Mouse (Mus musculus) ovary, postnatal 14 days (tissue): Measurements from ENCODE around the gene Mgat4d.
A peak's percentile ranks its signal among the peaks of the same experiment; 100 is the strongest.
"Not testable (repeated sequence)": the region's sequence is repeated elsewhere in the genome, so short reads cannot be mapped to it uniquely, and the experiment has no call there.

ENCODE experiments used
- DNase-seq: peaks from one replicate; pipeline ENCODE4 v3.0.0; 2022; ENCODE audit warnings: low spot score

Mgat4d gene

DNA sequence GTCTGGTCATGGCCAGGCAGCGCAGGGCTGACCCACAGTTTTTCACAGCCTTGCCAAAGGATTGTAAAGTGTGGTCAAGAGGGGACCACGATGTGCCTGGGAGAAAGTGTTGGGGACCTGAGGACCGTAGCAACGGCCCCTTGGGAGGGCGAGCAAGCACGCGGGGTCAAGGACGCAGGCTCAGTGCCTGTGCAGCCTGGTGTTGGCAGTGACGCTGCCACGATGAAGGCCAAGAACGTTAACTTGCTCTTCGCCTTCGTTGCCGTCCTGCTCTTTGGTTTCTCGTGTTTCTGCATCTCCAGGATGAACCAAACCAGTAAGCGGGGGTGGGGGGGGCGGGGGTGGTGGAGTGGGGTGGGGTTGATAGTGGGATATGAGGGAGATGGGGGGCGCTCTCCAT, at the start of gene Mgat4d:
Mgat4d (plus strand) TSS at position 209 of the 400 bp plus-strand sequence.
- DNase-seq = no peak

DNA sequence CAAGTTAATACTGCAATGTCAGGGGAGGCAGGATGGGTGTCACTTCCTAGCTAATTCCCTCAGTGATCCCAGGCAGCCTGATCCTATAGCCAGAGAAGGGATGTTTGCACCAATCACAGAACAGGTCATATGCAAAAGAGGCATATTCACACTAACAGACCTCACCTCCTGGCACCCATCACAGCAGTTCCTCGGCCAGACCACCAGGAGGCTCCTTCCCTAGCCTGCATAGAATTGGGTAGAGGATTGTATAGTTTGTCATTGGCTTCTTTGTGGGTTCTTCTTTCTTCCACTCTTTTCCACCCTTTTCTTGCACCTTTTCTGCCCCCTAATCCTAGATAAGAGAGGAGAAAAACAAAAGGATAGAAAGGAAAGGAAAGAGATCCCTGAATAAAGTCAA, 48.1 kb upstream of the Mgat4d start:
- no peak for DNase-seq

DNA sequence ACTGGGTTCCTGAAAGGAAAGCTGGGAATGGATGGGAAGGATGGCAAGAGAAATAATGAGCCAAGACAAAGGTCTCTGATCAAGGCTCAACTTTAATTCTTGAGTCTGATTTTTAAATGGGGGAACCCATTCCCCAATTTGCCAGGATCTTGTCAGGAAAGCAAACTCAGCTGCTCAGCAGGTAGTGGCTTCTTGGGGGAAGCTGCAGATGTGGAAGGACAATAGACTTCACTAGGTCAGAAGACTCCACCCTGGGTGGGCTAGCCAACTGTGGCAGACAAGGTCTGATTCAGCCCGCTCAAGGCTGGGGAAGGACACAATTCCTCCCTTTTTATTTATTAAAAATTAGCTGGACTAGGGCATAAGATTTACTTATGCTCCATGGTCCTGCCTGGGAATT, 43.3 kb upstream of the Mgat4d start:
- no peak for DNase-seq

DNA sequence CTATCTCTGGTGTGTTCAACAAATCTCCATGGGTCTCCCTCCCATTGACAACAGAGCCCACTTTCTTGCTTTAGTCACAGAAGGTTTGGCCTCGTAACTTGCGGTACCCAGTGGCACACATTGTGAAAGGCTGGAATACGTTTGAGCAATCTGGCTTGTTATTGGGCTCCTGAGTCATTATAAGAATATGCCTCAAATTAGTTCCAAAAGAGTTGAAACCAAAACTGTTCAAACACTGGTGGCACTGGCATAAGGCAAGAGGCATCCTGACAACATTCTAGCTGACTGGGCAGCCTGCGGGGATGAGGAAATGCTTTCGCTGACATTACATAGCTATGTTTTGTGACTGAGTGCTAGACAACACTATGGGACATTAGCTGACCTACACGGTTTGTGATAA, 38.4 kb upstream of the Mgat4d start:
- no peak for DNase-seq

DNA sequence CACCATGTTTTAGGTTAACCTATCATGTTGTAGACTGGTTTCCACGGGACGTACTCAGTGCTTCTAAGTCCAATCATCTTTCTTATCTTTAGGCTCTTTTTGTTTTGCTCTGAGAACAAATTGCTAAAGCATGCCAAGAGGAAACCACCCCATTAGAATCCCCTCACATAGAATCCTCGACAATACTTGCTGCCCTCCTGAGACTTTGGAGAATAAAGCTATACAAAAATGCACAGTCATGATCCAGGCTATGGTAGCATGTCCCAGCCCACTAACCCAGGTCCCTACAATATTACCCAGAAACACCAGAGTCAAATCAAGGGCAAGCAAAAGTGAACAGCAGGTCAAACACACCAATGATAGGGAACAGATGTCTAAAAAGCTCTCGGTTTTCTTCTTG, 33.2 kb upstream of the Mgat4d start:
- not testable (repeated sequence) for DNase-seq

DNA sequence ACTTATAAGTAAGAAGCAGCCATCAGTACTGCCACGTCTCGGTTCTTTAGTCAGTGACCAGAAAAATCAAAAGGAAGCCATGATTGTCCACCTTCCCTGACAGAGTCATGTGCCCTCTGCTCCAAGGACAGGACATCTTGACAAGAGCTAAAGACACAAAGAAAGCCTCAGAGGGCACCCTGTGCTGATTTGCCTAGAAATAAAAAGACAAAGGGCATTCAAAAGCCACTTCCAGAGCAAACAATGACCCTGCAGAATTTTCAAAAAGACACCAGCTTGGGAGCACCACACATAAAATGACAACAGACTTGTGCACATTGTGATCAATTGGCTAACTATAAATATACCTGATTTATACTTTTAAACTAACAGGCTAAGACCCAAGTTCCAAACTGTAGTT, 32.6 kb upstream of the Mgat4d start:
- no peak for DNase-seq

DNA sequence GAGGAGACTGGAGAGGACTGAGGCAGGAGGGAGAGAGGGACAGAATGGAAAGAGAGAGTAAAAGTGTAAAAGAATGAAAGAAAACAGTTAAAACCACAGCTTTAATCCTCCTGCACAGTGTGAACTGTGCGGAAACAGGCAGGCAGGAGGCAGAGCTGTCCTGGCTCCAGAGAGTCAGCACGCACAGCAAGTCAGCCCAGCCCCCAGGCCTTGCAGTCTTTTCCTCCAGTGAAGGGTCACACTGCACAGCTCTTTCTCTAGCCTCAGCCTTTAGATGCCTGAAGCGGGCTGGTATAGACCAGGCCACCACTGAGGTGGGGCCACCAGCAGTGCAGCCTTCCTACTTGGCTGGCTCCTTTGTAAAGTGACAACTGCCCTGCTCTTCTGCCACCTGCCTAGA, 27.7 kb upstream of the Mgat4d start:
- DNase-seq = no peak

DNA sequence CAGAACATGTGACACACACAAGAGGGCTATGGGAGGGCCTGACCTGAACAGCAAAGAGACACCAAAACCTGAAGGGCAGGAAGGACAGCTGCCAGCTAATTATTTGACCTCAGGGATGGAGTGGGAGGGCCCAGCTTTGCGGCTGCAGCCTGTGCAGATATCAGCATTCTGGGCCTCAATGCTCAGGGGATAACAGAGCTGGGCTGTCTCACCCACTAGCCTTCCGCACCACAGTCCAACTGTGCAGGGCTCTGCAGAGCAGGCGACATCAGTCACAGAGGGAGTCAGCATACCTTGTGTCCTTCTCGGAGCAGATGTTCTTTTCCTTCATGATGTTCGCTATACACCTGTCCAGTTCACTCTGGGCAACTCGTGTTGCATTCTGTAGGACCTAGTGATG, 25.9 kb upstream of the Mgat4d start:
- no peak for DNase-seq

DNA sequence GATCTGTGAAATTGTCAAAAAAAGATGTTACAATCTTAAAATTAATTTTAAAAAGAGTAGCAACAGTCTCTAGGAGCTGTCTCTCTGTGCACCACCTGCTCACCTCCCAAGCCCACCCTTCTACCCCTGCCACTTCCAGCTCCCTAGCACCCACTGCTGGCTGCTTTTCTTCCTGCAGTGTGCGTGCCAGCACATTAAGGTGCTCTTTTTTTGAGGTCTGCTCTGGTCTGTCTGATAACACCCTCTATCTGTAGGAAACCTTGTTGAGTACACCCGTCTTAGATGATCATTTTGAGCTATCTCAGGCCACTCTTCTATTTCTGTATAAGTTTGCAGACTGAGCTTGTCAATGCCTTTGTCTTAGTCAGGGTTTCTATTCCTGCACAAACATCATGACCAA, 25.2 kb upstream of the Mgat4d start:
- DNase-seq = no peak

DNA sequence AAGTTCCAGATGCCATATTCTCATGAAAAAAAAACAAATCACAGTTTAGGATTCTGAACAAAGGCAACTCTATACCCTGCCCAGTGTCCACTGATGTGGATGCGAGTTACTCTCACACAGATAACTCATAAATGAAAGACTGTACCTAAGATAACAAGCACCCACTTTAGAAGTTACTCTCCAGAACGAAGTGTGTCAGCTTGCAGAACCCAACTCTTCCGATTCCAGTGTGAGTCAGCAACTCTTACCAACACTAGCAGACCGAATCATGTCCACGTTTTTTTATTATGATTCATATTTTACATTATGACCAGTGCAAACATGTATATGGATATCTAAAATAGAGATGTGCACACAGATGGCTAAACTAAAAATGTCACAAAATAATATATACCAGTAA, 20.4 kb upstream of the Mgat4d start:
- no peak for DNase-seq

DNA sequence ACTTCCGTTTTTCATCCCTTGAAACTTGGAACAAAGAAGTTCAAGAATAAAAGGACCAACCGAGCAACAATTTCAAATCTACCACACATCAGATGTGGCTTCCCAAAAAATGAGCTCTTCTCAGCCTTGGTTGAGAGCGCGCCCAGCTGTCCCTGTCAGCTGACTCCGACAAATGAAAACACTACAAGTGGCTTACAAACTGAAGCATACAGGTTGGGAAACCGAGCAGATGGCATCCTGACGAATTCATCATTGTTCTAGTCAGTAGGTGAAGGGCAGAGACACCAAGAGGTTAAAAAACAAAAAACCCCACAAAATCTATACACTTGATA, 16.7 kb upstream of the Mgat4d start:
- peak; percentile 6 for DNase-seq

DNA sequence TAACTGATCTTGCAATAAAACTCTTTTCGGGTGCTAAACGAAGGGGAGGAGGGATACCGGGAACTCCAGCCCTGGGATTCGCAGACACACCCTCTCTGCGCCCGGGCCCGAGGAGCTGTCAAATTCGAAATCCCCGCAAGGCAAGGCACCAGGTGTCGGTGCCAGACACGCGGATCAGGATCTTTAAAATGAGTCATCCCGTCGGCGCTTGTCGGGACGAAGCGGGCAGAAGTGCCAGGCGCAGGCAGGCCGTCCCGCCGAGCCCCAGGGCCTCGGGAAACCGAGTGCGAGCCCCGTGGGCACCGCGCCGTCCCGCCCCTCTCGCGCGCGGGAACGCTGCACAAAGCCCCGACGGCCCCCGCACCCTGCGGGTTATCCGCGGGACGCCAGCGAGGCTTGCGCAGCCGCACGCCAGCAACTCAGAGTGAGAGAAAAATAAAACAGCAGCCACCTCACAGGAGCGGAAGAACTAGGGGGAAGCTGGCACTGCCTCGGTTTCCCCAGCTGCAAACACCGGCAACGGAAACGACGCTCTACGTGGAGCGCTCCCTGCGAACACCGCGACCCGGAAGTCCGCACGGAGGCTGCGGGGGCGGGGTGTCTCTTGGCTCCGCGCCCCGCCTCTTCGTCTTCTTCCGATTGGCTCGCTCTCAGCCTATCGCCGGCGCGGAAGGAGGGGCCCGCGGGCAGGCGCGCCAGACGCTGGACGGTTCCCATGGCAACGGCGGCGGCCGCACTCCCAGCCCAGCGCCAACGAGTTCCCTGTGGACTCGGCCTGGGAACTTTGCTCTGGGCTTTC, 16.2 kb upstream of the Mgat4d start, which contains the start of gene Elmod2:
Elmod2 (minus strand) TSS at position 588 of the 799 bp plus-strand sequence.
- peak; percentile 97 for DNase-seq

DNA sequence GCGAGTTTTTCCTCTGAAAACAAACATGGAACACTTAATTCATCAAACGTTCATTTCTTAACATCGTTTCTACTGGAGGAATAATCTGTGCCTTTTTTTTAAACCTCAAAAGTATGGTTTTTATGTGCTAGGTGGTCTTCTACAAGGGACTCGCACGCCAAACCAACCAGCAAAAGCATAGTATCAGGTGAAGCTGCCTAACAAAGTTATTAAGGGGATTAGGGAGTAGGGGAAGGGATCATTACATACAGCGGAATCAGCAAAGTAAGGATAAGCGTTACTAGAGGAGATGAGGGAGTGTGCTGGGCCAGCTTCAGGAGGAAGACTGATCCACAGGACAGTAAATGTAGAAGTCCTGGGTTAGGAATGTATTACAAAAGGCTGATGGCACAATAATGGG, 15.4 kb upstream of the Mgat4d start:
- no peak for DNase-seq

DNA sequence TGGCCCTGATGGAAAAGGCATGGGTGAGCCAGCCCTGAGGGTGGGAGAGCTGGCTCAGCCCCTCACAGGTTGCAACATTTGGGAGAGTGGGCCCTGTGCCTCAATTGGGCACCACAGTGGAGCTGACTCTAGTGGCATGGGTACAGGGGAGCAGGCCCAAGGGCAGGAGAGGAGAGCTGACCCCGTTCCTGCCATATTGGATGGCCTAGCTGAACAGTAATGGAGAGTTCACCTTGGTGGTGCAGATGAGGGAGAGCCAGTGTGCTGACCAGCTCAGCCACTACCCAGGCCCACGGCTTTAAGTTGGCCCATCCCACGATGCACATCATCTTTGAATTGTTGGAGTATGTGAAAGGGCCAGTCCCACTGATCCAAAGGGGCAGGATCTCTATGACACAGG, 6.2 kb upstream of the Mgat4d start:
- no peak for DNase-seq

DNA sequence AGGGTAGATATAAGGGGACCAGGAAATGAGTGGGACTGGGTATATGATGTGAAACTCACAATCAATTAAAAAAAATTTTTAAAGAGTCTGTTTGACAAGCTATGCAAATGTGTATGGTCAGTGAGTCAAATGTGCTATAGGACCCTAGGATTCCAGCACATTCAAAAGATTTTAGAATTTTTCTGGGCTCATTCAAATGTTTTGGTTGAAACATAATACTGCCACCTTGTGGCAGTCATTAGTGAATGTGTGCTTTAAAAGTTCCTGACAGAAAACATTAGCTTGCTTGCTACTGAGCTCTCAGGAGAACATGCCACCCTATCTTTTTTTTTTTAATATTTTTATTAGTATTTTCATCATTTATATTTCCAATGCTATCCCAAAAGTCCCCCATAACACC, 5.6 kb upstream of the Mgat4d start:
- peak; percentile 11 for DNase-seq

DNA sequence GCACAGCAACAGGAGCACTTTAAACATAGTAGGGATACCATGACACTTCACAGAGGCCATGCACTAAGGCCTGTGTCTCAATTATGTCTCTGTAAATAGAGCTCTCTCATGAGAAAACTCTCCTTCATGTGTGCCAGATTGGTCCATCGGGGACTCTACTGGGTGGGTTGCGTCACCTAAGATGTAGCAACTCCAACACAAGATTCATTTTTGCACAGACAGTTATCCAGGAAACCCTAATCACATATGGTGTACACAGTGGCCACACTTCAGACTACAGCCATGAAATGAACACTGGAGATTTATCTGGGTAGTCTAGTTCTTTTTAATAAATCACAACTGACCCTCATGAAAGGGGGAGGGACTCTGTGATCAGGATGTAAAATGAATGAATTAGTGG, 3.0 kb downstream of the Mgat4d start:
- DNase-seq = no peak

DNA sequence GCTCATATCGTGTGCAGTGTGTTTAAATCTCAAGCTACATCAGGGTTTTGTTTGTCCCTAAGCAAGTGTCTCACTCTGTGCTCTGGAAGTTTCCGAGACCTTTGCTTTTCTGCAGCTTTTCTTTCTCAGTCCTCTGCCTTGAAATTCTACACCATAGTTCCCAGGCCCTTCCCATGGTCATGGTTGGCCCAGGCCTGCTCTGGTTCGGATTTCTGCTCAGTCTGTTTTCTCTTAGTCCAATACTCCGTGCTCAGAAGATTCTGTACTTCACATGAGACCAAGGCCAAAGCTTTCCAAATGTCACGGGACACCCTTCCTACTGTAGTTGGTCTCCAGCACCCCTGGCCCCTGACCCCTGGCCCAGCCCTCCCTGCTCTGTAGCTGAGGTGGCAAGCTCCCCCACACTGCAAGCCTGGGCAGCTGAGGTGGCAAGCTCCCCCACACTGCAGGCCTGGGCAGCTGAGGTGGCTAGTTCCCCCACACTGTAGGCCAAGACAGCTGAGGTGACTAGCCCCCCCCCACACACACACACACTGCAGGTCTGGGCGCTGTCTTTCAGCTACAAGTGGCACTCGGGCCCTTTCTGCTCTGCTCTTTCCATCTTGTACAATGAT, 15.0 kb downstream of the Mgat4d start:
- peak; percentile 3 for DNase-seq

DNA sequence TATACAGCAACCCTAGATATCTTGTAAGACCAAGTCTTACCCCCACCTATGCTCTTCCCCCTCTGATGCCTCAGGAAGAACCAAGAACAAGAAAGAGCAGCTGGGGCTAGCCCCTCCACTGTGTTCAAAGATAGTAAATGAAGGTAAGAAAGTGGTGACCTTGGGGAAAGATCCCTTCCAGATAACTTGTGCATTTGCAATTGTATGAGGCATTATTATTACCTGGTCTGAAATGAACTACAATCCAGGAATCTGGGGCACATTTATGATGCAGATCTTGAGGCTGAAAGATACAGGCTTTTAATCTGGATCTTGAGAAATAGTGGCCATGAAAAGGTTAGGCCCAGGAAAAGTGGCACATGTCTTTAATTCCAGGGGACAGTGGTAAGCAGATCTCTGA, 29.0 kb downstream of the Mgat4d start:
- no peak for DNase-seq

DNA sequence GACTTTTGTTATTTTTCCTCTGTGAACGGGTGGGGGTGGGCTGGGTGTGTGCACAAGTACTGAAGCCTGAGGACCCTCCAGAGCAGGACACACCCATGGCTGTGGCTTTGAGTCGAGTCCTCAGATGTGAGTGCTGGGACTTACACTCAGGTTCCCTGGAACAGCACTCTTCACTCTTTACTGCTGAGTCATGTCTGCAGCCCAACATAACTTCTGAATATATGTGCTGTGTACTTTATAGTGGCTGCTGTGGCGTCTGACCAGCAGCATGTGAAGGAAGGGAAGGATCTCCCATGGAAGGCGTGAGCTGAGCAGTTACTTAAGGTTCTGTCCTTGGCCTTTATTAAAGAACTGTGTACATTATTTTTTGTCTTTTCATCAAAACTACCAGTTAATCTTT, 31.9 kb downstream of the Mgat4d start:
- DNase-seq = no peak

DNA sequence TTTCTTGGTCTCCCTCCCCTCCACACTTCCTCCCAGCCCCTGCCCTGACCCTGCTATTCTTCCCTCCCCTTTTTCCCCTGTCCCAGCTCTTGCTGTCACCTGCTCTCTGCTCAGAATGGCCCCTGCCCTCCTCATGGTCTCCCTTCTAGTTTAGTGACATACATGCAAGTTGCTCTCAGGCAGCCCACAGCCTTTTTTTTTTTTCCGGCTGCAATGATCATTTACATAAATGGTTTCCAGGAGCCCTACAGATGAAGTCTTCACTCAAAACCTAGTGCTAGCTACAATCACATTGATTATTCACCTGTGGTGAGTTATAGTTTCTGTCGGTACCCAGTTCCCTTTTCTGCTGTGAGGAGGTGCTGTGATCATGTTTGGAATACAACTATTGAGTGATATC, 32.7 kb downstream of the Mgat4d start:
- DNase-seq = no peak

DNA sequence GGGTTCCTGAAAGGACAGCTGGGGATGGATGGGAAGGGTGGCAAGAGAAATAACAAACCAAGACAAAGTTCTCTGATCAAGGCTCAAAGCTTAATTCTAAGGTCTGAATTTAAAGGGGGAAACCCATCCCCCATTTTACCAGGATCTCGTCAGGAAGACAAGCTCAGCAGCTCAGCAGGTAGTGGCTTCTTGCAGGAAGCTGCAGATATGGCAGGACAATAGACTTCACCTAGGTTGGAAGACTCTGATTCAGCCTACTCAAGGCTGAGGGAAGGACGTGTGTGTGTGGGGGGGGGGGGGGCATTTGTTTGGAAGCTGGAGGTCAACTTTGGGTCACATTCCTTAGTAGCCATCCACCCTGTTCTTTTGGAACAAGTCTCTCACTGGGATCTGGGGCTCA, 34.6 kb downstream of the Mgat4d start:
- DNase-seq = no peak

DNA sequence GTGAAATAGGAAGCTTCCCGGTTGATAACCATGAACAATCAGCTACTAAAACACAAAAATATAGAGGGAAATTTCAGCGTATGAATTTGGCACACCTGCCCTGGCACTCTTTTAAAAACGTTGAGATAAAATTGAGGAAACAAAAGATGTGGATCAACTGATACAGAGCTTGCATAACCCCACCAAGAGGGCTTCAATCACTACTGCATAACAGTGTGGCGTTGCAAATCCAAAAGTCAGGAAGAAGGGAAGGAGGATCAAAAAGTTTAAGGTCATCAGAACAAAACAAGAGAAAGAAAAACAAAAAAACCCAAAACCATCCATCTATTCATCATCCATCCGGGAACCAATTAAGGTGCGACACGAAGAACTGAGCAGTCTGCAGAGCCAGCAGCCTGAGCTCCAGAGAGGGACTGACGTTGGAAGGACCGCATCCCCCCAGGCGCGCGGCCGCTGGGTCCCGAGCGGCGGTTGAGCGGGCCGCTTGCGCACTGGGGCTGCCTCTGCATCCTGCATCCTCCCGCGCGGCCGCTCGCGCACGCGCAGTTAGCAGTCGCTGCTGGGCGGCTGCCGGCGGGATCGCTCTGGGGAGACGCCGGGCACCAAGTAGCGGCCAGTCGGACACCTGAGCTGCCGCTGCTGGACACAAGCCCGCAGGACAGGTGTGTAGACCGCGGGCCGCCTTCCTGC, 41.2 kb downstream of the Mgat4d start, which contains the start of gene Clgn:
Clgn (plus strand) TSS at position 552 of the 690 bp plus-strand sequence.
- peak; percentile 5 for DNase-seq

DNA sequence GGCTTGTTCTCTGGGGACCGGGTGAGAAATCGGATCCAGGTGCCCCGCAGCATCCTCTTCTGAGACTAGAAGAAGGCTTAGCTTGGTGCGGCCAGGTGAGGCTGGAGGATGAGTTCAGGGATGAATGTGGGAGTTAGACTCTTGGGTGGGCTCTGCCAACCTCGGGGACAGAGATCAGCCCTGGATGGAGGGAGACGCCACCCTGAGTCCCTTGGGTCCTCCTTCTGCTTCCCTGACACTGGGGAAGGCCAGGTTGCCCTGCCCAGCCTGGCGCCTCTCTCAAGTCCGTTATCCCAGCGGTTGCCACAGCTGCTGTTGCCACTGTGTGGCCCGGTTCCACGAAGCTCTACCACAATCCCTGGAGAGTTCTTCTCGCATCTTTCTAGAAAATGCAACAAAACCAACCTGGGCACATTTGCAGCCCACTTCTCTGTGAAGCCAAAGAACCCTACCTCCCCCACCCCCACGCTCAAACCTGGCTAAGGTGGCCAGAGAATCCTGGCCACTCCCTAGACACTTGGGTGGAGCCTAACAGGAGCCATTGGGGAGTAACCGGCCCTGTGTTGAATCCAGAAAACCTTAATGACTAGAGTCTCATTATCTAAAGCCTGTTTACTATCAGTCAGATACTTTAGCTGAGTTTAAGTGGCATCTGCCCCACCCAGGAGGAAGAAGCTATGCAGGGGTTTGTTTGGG, 41.9 kb downstream of the Mgat4d start:
- DNase-seq = no peak
